In the genomic region with DNA sequence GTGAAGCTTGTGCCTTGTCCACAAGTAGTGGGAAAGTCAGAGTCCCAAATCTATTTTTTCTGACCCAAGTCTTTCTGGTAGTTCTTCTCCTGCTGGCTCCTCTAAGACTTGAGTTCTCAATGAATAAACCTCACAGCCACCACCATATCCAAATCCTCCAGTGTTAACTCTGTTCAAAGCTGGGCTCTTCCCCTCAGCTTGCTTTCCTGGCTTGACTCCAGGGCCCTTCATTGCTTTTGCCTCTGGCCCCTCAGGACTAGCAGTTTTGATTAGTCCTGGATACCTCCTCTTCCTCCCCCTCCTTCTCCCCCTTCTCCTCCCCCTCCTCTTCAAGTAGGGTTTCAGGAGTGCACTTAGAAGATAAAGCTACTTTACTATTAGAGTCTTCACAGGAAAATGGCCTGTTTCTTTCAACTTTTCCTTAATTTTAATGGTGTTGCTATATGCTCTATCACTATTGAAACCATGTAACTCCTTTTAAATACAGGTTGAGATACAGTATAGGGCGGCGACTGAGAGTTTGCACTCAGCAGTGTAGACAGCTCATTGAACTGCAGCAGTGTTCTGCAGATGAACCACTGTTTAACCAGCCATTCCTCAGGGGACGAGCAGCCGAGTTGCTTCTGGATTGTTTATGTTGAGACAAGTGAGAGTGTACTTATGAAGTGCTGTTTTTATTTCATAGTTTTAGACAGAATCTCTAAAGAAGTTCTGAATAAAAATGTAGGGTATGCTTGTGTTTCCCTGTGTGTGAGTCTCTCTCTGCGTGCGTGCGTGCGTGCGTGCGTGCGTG, we compare ENCODE assay signal across 21 mouse cellular contexts. TPM values are rescaled to one million over a fixed set of nuclear protein-coding genes. Genes with fewer than 3 reads are reported as not detected.
DNase-seq lines count a peak whose midpoint lies in the region; ATAC-seq lines count a peak whose summit lies in the region.
"Had no signal": no experiment of that assay in that cellular context is flagged by ENCODE, and none has a peak within 500 bp of the region (broad histone marks: within the 10 kb centered on the region; RNA-seq: fewer than 3 reads in every experiment).

No protein-coding gene starts in this region.

- no peaks in the 10 kb centered on the region for H3K27me3 ChIP-seq in heart, embryonic 10.5 days (ENCODE audit: insufficient read depth, poor library complexity, severe bottlenecking)
- no peaks in the 10 kb centered on the region for H3K27me3 ChIP-seq in lung, embryonic 15.5 days
- H3K27me3 ChIP-seq: embryonic facial prominence, embryonic 13.5 days; forebrain, embryonic 13.5 days had no signal

- intact Hi-C loops in heart, postnatal 36 days (cut with DNase I): no loop called here

- H3K4me1 ChIP-seq in heart, embryonic 10.5 days: no peaks in the 10 kb centered on the region
- peaks cover 17% of the 10 kb centered on the region; the same call in 1 of the 2 replicates for H3K4me1 ChIP-seq in lung, embryonic 15.5 days

- peak; percentile 77 for ATAC-seq in lung, embryonic 15.5 days (ENCODE audit: borderline replicate concordance, extremely low read depth, low FRiP score, low TSS enrichment)

- 82% methylated on average over 11 of the region's 11 CpGs for WGBS in heart, embryonic 10.5 days
- WGBS in lung, embryonic 15.5 days: 35% methylated on average over 11 of the region's 11 CpGs

- no peak overlapping the region for H3K27ac ChIP-seq in heart, embryonic 10.5 days
- peak overlapping the region; percentile 11; the same call in 1 of the 2 replicates for H3K27ac ChIP-seq in lung, embryonic 15.5 days
- H3K27ac ChIP-seq: embryonic facial prominence, embryonic 13.5 days; gastrocnemius, adult 2 months; hindbrain, embryonic 10.5 days; hindbrain, embryonic 14.5 days had no signal

- H3K36me3 ChIP-seq in heart, embryonic 10.5 days: no peaks in the 10 kb centered on the region
- no peaks in the 10 kb centered on the region for H3K36me3 ChIP-seq in lung, embryonic 15.5 days
- H3K36me3 ChIP-seq: embryonic facial prominence, embryonic 13.5 days; hindbrain, embryonic 10.5 days had no signal

- peak; percentile 63 for DNase-seq in heart, embryonic 10.5 days (ENCODE audit: low spot score)
- DNase-seq in heart, postnatal 36 days: no peak
- no peak for DNase-seq in lung, adult 18-20 months
- DNase-seq in retina, postnatal 1 day: peak; percentile 50
- no peak for DNase-seq in retina, embryonic 14.5 days (ENCODE audit: low spot score)
- DNase-seq: adrenal gland, adult 2 months; adrenal gland, postnatal 25 days; cerebellum, adult 8-10 months; gastrocnemius, adult 2 months; gastrocnemius, postnatal 25 days; heart, postnatal 10 days had no signal

- H3K9me3 ChIP-seq in heart, embryonic 10.5 days: no peaks in the 10 kb centered on the region
- no peaks in the 10 kb centered on the region for H3K9me3 ChIP-seq in lung, embryonic 15.5 days
- H3K9me3 ChIP-seq: embryonic facial prominence, embryonic 13.5 days; forebrain, embryonic 13.5 days; hindbrain, embryonic 10.5 days had no signal

- no peak overlapping the region for H3K4me2 ChIP-seq in lung, embryonic 15.5 days
- H3K4me2 ChIP-seq: embryonic facial prominence, embryonic 13.5 days; forebrain, embryonic 13.5 days; hindbrain, embryonic 14.5 days had no signal

- no peak overlapping the region for H3K9ac ChIP-seq in lung, embryonic 15.5 days
- H3K9ac ChIP-seq: embryonic facial prominence, embryonic 13.5 days; forebrain, embryonic 13.5 days; forebrain, postnatal 0 days; hindbrain, embryonic 14.5 days had no signal

- H3K4me3 ChIP-seq in heart, embryonic 10.5 days: no peak overlapping the region
- H3K4me3 ChIP-seq in lung, embryonic 15.5 days: no peak overlapping the region
- H3K4me3 ChIP-seq: embryonic facial prominence, embryonic 13.5 days; forebrain, embryonic 13.5 days; gastrocnemius, adult 2 months; hindbrain, embryonic 10.5 days had no signal

RNA-seq across cellular contexts. Expression of gene Gm4894, which starts 26.4 kb away (rescaled TPM):
- not detected in 2 replicates for polyA plus RNA-seq in heart, embryonic 10.5 days (2016; fragmentation: Nextera tagmentation; extraction: Ambion mirVana)
- not detected for total RNA-seq in heart, postnatal 36 days (2021)
- polyA plus RNA-seq in lung, embryonic 15.5 days (2015; fragmentation: Nextera tagmentation; extraction: Ambion mirVana): not detected in 2 replicates
- total RNA-seq: adrenal gland, adult 2 months; adrenal gland, postnatal 25 days; ES-E14; forebrain, postnatal 0 days; gastrocnemius, adult 2 months; gastrocnemius, postnatal 25 days; granulocyte monocyte progenitor cell, adult 5-6 weeks; heart, postnatal 10 days had no signal
- polyA plus RNA-seq: adrenal gland, adult 2 months; cortical plate, adult 2 months; embryonic facial prominence, embryonic 13.5 days; forebrain, embryonic 13.5 days; forebrain, postnatal 0 days; heart, embryonic 14.5 days; hindbrain, embryonic 10.5 days; hindbrain, embryonic 14.5 days had no signal

Comparison
In these comparisons a context has a peak if more than half of its experiments do, and no peak if none do; other contexts are left out.
1. DNase-seq: peak in heart, embryonic 10.5 days (single experiment) and retina, postnatal 1 day (single experiment); none in heart, postnatal 36 days (0 of 2), lung, adult 18-20 months (0 of 2) and retina, embryonic 14.5 days (single experiment).